Mouse (Mus musculus): ENCODE data around the gene Ppp1r7. TPM values are rescaled to one million over a fixed set of nuclear protein-coding genes. Genes with fewer than 3 reads are reported as not detected.

Ppp1r7 gene
- polyA plus RNA-seq, 1 experiment from 2014 or later = 63.3 TPM

Small RNA genes within 50 kb of the gene (microRNA-seq; reads per million reads assigned to microRNA genes)
- gene Mir6345 = not detected
- 0.56 reads per million for gene Mir6902

Other genes with a start within 250 kb of the Ppp1r7 start
- 6.5 and 10.8 TPM in 2 replicates for gene Kif1a, start 240.9 kb upstream of the Ppp1r7 start, polyA plus RNA-seq (2015; fragmentation: Nextera tagmentation; extraction: Ambion mirVana)
- not detected in 2 replicates for gene Agxt, start 207.6 kb upstream of the Ppp1r7 start, polyA plus RNA-seq (2015; fragmentation: Nextera tagmentation; extraction: Ambion mirVana)
- 14.1 and 16.7 TPM in 2 replicates for gene 2310007B03Rik, start 181.9 kb upstream of the Ppp1r7 start, polyA plus RNA-seq (2015; fragmentation: Nextera tagmentation; extraction: Ambion mirVana)
- 3.2 and 3.7 TPM in 2 replicates for gene Crocc2, start 174.1 kb upstream of the Ppp1r7 start, polyA plus RNA-seq (2015; fragmentation: Nextera tagmentation; extraction: Ambion mirVana)
- 19.6 and 23.2 TPM in 2 replicates for gene Sned1, start 107.0 kb upstream of the Ppp1r7 start, polyA plus RNA-seq (2015; fragmentation: Nextera tagmentation; extraction: Ambion mirVana)
- gene Mterf4, start 36.9 kb upstream of the Ppp1r7 start, polyA plus RNA-seq (2015; fragmentation: Nextera tagmentation; extraction: Ambion mirVana) = 29.5 and 32.7 TPM in 2 replicates
- gene Pask, start 628 bp downstream of the Ppp1r7 start, polyA plus RNA-seq (2015; fragmentation: Nextera tagmentation; extraction: Ambion mirVana) = 16.4 and 17.8 TPM in 2 replicates
- gene Ano7, start 31.1 kb downstream of the Ppp1r7 start, polyA plus RNA-seq (2015; fragmentation: Nextera tagmentation; extraction: Ambion mirVana) = 0.07 and 0.38 TPM in 2 replicates
- 158 and 159 TPM in 2 replicates for gene Hdlbp, start 136.0 kb downstream of the Ppp1r7 start, polyA plus RNA-seq (2015; fragmentation: Nextera tagmentation; extraction: Ambion mirVana)
- 6.1 and 6.3 TPM in 2 replicates for gene Farp2, start 169.2 kb downstream of the Ppp1r7 start, polyA plus RNA-seq (2015; fragmentation: Nextera tagmentation; extraction: Ambion mirVana)

All from lung, embryonic 15.5 days (tissue).